Mouse (Mus musculus): ENCODE data around the gene Mark4. TPM values are rescaled to one million over a fixed set of nuclear protein-coding genes. Genes with fewer than 3 reads are reported as not detected.

The Mark4 gene
- polyA plus RNA-seq, 1 experiment from 2014 or later: 12.4 TPM

- no peak overlapping the region for H3K4me2 ChIP-seq
- no peak for ATAC-seq (ENCODE audit: insufficient number of reproducible peaks, insufficient read depth, low FRiP score, low TSS enrichment, low read depth)
- H3K27me3 ChIP-seq: no peaks in the 10 kb centered on the region
- no peak overlapping the region for H3K27ac ChIP-seq
- 74% methylated on average over 10 of the region's 10 CpGs for WGBS
- H3K9ac ChIP-seq: no peak overlapping the region
- peaks cover 100% of the 10 kb centered on the region for H3K36me3 ChIP-seq
- no peaks in the 10 kb centered on the region; the same call in 1 of the 2 replicates for H3K4me1 ChIP-seq
- no peaks in the 10 kb centered on the region for H3K9me3 ChIP-seq
- no peak overlapping the region for H3K4me3 ChIP-seq
Measured at GRCm38 (mm10) chr7:19388699-19389413, 69.8 kb downstream of the Mark4 start.

DNA sequence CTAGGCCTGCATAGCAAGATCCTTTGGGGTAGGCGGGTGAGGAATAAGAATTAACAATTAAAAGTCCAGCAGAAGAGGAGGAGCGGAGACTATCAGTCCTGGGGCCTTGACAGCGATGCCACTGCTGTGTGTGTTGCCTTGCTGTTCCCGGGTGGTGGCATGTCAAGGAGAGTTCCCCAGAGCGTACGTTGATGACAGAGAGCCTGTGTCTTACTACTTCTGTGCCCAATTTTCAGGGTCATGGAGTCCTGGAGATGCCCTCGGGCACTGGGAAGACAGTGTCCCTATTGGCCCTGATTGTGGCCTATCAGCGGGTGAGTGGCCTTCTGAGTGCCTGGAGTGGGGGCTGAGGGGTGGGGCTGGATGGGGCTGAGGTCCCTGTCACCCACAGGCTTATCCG, 74.9 kb downstream of the Mark4 start:
- H3K4me2 ChIP-seq: peak overlapping the region; percentile 87; the same call in 1 of the 2 replicates
- no peak for ATAC-seq (ENCODE audit: insufficient number of reproducible peaks, insufficient read depth, low FRiP score, low TSS enrichment, low read depth)

GRCm38 (mm10) chr7:19382166-19382541, 76.5 kb downstream of the Mark4 start:
- H3K4me1 ChIP-seq: peaks cover 15% of the 10 kb centered on the region
- H3K9me3 ChIP-seq: no peaks in the 10 kb centered on the region
- peak; percentile 28; the same call in 1 of the 2 replicates for ATAC-seq (ENCODE audit: insufficient number of reproducible peaks, insufficient read depth, low FRiP score, low TSS enrichment, low read depth)
- 0% methylated on average over 19 of the region's 37 CpGs for WGBS
- peaks cover 49% of the 10 kb centered on the region for H3K36me3 ChIP-seq
- H3K9ac ChIP-seq: peak overlapping the region; percentile 94
- peak overlapping the region; percentile 87 for H3K4me2 ChIP-seq
- H3K27me3 ChIP-seq: no peaks in the 10 kb centered on the region
- H3K27ac ChIP-seq: no peak overlapping the region; the same call in 1 of the 2 replicates
- peak overlapping the region; percentile 92 for H3K4me3 ChIP-seq

More for the DNA sequence above, 74.9 kb downstream of the Mark4 start:
- Histone ChIP-seq H3K4me1 (peaks cover 15% of the 10 kb centered on the region), H3K9me3 (no peaks in the 10 kb centered on the region), H3K36me3 (peaks cover 51% of the 10 kb centered on the region), H3K9ac (peak overlapping the region; percentile 94; the same call in 1 of the 2 replicates), H3K27me3 (no peaks in the 10 kb centered on the region), H3K27ac (no peak overlapping the region), H3K4me3 (no peak overlapping the region; the same call in 1 of the 2 replicates)
- 68% methylated on average over 9 of the region's 9 CpGs for WGBS

DNA sequence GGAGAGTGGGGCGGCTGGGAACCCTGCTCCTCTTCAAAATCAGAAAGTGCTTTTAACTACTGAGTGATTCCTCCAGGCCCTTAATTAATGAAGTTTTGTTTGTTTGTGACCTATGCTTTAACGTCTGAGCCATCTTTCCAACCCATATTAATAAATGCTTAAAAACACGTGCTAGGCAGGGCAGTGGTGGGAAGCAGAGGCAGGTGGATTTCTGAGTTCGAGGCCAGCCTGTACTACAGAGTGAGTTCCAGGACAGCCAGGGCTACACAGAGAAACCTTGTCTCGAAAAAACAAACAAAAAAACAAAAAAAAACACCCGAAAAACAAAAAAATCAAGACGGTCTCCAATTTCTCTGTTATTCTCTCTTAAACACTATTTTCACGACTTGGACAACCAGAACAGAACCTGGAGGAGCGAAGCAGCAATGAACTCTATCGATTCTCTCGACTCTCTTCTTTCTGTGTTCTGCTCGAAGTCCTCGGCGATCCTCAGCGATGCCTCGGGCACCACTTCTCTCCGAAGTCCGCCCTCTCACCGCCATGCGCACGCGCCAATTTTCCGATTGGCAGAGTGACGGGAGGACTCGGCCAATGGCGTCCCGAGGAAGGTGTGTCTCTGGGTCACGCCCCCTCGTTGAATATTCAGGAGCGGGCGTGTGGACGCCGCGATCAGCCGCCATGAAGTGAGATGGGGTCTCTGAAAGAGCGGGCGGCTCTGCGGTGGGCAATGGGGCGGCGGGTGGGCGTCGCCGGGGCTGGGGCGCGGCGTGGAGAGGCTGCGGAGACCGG, 77.0 kb downstream of the Mark4 start, which contains the start of gene Ercc2:
Gene Ercc2 (plus strand): TSS at position 634 of the 789 bp plus-strand sequence.
- Histone ChIP-seq H3K9me3 (no peaks in the 10 kb centered on the region), H3K27ac (no peak within 1 kb of the TSS; the same call in 1 of the 2 replicates), H3K4me2 (peak within 1 kb of the TSS; percentile 87), H3K9ac (peak within 1 kb of the TSS; percentile 94), H3K4me1 (peaks cover 15% of the 10 kb centered on the region), H3K36me3 (peaks cover 46% of the 10 kb centered on the region), H3K27me3 (no peaks in the 10 kb centered on the region), H3K4me3 (peak within 1 kb of the TSS; percentile 92)
- 6% methylated on average over 45 of the region's 48 CpGs for WGBS
- peak; percentile 92 for ATAC-seq (ENCODE audit: insufficient number of reproducible peaks, insufficient read depth, low FRiP score, low TSS enrichment, low read depth)

DNA sequence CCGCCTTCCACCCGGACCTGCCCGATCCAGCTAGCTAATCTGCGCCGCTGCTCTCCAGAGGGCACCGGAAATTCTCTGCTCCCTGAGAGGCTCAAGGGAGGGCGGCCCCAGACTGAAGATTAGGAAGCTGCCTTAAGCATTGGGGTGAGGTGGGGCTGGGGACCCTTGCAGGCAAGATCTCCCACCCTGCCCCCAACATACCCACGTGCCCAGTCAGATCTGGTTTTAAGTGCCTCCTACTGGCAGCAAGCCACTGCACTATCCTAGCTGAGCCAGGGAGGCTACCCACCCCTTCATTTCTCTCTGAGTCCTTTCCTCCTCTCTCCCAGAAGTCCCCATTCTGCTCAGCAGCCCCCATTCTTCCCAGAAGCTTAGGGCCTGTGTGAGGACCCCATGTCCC, 80.6 kb downstream of the Mark4 start:
- no peak overlapping the region for H3K4me3 ChIP-seq
- H3K27ac ChIP-seq: no peak overlapping the region
- no peaks in the 10 kb centered on the region for H3K27me3 ChIP-seq
- no peak overlapping the region for H3K9ac ChIP-seq
- peaks cover 37% of the 10 kb centered on the region for H3K36me3 ChIP-seq
- H3K4me2 ChIP-seq: no peak overlapping the region
- peaks cover 8% of the 10 kb centered on the region for H3K4me1 ChIP-seq
- WGBS: 58% methylated on average over 8 of the region's 8 CpGs
- ATAC-seq (ENCODE audit: insufficient number of reproducible peaks, insufficient read depth, low FRiP score, low TSS enrichment, low read depth): no peak
- no peaks in the 10 kb centered on the region for H3K9me3 ChIP-seq

DNA sequence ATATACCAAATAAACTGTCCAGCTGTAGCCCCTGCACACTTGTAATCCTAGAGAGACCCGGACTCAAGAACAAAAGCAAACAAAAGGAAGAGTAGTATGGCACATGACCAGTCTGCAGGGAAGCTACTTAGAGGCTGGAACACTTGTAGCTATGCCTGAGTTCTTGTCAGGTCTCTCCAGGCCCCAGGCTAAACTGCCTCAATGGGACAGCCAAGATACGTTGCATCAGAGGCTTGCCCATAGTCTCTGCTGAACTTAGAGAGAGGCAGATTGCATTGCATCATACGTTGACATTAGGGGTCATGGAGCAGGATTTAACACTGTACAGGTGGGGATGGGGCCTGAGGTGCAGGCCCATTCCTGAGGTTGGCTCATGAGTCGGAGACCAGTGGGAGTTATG, 82.6 kb downstream of the Mark4 start:
- no peak overlapping the region for H3K27ac ChIP-seq
- H3K9me3 ChIP-seq: no peaks in the 10 kb centered on the region
- peaks cover 42% of the 10 kb centered on the region for H3K36me3 ChIP-seq
- H3K4me1 ChIP-seq: no peaks in the 10 kb centered on the region
- H3K27me3 ChIP-seq: no peaks in the 10 kb centered on the region
- no peak overlapping the region for H3K4me3 ChIP-seq
- 89% methylated on average over 4 of the region's 4 CpGs for WGBS
- H3K4me2 ChIP-seq: no peak overlapping the region
- no peak for ATAC-seq (ENCODE audit: insufficient number of reproducible peaks, insufficient read depth, low FRiP score, low TSS enrichment, low read depth)
- H3K9ac ChIP-seq: no peak overlapping the region

DNA sequence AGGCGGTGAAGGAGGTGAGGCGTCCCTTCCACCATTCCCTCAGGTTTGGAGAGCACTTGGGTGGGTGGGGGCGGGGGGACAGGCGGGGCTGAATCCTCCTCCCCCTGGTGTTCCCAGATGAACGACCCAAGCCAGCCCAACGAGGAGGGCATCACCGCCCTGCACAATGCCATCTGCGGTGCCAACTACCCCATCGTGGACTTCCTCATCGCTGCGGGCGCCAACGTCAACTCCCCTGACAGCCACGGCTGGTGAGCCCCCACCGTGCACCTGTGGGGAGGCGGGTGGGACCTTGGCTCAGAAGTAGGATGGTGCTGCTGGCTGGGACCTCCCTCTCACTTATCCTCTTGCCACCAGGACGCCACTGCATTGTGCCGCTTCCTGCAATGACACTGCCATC, 83.3 kb downstream of the Mark4 start:
- H3K36me3 ChIP-seq: peaks cover 42% of the 10 kb centered on the region
- 82% methylated on average over 18 of the region's 18 CpGs for WGBS
- no peaks in the 10 kb centered on the region for H3K9me3 ChIP-seq
- peak; percentile 18; the same call in 1 of the 2 replicates for ATAC-seq (ENCODE audit: insufficient number of reproducible peaks, insufficient read depth, low FRiP score, low TSS enrichment, low read depth)
- H3K4me3 ChIP-seq: no peak overlapping the region
- no peaks in the 10 kb centered on the region for H3K27me3 ChIP-seq
- H3K9ac ChIP-seq: no peak overlapping the region
- no peak overlapping the region for H3K4me2 ChIP-seq
- H3K27ac ChIP-seq: no peak overlapping the region
- H3K4me1 ChIP-seq: no peaks in the 10 kb centered on the region

MicroRNA genes within 50 kb of the gene (microRNA counts, 519-probe panel; counts per million panel counts)
- microRNA mmu-miR-343: 236 counts per million, percentile 44 among the panel's probes with 10 or more counts

Small RNA genes within 50 kb of the gene (microRNA-seq; reads per million reads assigned to microRNA genes)
- gene Mir343: not detected

Other genes with a start within 250 kb of the Mark4 start
- 1.6 and 1.9 TPM in 2 replicates for gene Gpr4, start 246.3 kb downstream of the Mark4 start, polyA plus RNA-seq (2015; fragmentation: Nextera tagmentation; extraction: Ambion mirVana)
- 36.2 and 38.2 TPM in 2 replicates for gene Opa3, start 230.5 kb downstream of the Mark4 start, polyA plus RNA-seq (2015; fragmentation: Nextera tagmentation; extraction: Ambion mirVana)
- 57.3 and 64.0 TPM in 2 replicates for gene Vasp, start 187.0 kb downstream of the Mark4 start, polyA plus RNA-seq (2015; fragmentation: Nextera tagmentation; extraction: Ambion mirVana)
- gene Ppm1n, start 178.8 kb downstream of the Mark4 start, polyA plus RNA-seq (2015; fragmentation: Nextera tagmentation; extraction: Ambion mirVana): not detected in 2 replicates
- 10.2 and 11.7 TPM in 2 replicates for gene Rtn2, start 176.2 kb downstream of the Mark4 start, polyA plus RNA-seq (2015; fragmentation: Nextera tagmentation; extraction: Ambion mirVana)
- 0.06 and 0.23 TPM in 2 replicates for gene Fosb, start 148.8 kb downstream of the Mark4 start, polyA plus RNA-seq (2015; fragmentation: Nextera tagmentation; extraction: Ambion mirVana)
- 93.2 and 106 TPM in 2 replicates for gene Ercc1, start 114.0 kb downstream of the Mark4 start, polyA plus RNA-seq (2015; fragmentation: Nextera tagmentation; extraction: Ambion mirVana)
- 29.4 and 30.5 TPM in 2 replicates for gene Cd3eap, start 99.3 kb downstream of the Mark4 start, polyA plus RNA-seq (2015; fragmentation: Nextera tagmentation; extraction: Ambion mirVana)
- 8.3 and 12.6 TPM in 2 replicates for gene Ppp1r13l, start 99.1 kb downstream of the Mark4 start, polyA plus RNA-seq (2015; fragmentation: Nextera tagmentation; extraction: Ambion mirVana)
- gene Ercc2, start 76.8 kb downstream of the Mark4 start, polyA plus RNA-seq (2015; fragmentation: Nextera tagmentation; extraction: Ambion mirVana): 17.0 and 17.4 TPM in 2 replicates
- gene Klc3, start 54.7 kb downstream of the Mark4 start, polyA plus RNA-seq (2015; fragmentation: Nextera tagmentation; extraction: Ambion mirVana): 14.5 and 14.8 TPM in 2 replicates
- gene Ckm, start 54.0 kb downstream of the Mark4 start, polyA plus RNA-seq (2015; fragmentation: Nextera tagmentation; extraction: Ambion mirVana): 2.1 TPM in 1 of 2 replicates, not detected in the other
- 0.73 and 0.84 TPM in 2 replicates for gene Exoc3l2, start 4.5 kb upstream of the Mark4 start, polyA plus RNA-seq (2015; fragmentation: Nextera tagmentation; extraction: Ambion mirVana)
- 2.3 and 2.7 TPM in 2 replicates for gene Bloc1s3, start 49.5 kb upstream of the Mark4 start, polyA plus RNA-seq (2015; fragmentation: Nextera tagmentation; extraction: Ambion mirVana)
- 60.2 and 64.1 TPM in 2 replicates for gene Trappc6a, start 49.6 kb upstream of the Mark4 start, polyA plus RNA-seq (2015; fragmentation: Nextera tagmentation; extraction: Ambion mirVana)
- gene Nkpd1, start 59.0 kb upstream of the Mark4 start, polyA plus RNA-seq (2015; fragmentation: Nextera tagmentation; extraction: Ambion mirVana): 0.08 and 0.15 TPM in 2 replicates
- gene Ppp1r37, start 104.3 kb upstream of the Mark4 start, polyA plus RNA-seq (2015; fragmentation: Nextera tagmentation; extraction: Ambion mirVana): 26.0 and 30.3 TPM in 2 replicates
- gene Zfp296, start 118.5 kb upstream of the Mark4 start, polyA plus RNA-seq (2015; fragmentation: Nextera tagmentation; extraction: Ambion mirVana): 0.67 and 0.83 TPM in 2 replicates
- gene Gemin7, start 118.8 kb upstream of the Mark4 start, polyA plus RNA-seq (2015; fragmentation: Nextera tagmentation; extraction: Ambion mirVana): 169 and 174 TPM in 2 replicates
- 61.2 and 73.9 TPM in 2 replicates for gene Clasrp, start 145.7 kb upstream of the Mark4 start, polyA plus RNA-seq (2015; fragmentation: Nextera tagmentation; extraction: Ambion mirVana)
- gene Relb, start 170.6 kb upstream of the Mark4 start, polyA plus RNA-seq (2015; fragmentation: Nextera tagmentation; extraction: Ambion mirVana): 7.5 and 10.5 TPM in 2 replicates
- gene Clptm1, start 206.2 kb upstream of the Mark4 start, polyA plus RNA-seq (2015; fragmentation: Nextera tagmentation; extraction: Ambion mirVana): 69.8 and 74.7 TPM in 2 replicates
- 11.5 TPM in 1 of 2 replicates, not detected in the other for gene Apoc2, start 219.1 kb upstream of the Mark4 start, polyA plus RNA-seq (2015; fragmentation: Nextera tagmentation; extraction: Ambion mirVana)
- gene Gm44805, start 222.6 kb upstream of the Mark4 start, polyA plus RNA-seq (2015; fragmentation: Nextera tagmentation; extraction: Ambion mirVana): 0.69 TPM in 1 of 2 replicates, not detected in the other
- gene Apoc4, start 222.7 kb upstream of the Mark4 start, polyA plus RNA-seq (2015; fragmentation: Nextera tagmentation; extraction: Ambion mirVana): 1.5 TPM in 1 of 2 replicates, not detected in the other
- 10.3 and 17.3 TPM in 2 replicates for gene Apoc1, start 233.8 kb upstream of the Mark4 start, polyA plus RNA-seq (2015; fragmentation: Nextera tagmentation; extraction: Ambion mirVana)
- gene Apoe, start 240.4 kb upstream of the Mark4 start, polyA plus RNA-seq (2015; fragmentation: Nextera tagmentation; extraction: Ambion mirVana): 200 and 263 TPM in 2 replicates